Mouse (Mus musculus): Measurements from ENCODE around the gene Slc24a2. TPM values are rescaled to one million over a fixed set of nuclear protein-coding genes. Genes with fewer than 3 reads are reported as not detected.

Gene Slc24a2
- total and polyA plus RNA-seq, 2 experiments from 2014 or later = 5.0 to 29.6 TPM

- Histone ChIP-seq H3K9me3 (ENCODE audit: low read length) (no peaks in the 10 kb centered on the region), H3K4me1 (ENCODE audit: insufficient read depth, low read length) (no peaks in the 10 kb centered on the region), H3K4me3 (ENCODE audit: low read length) (no peak overlapping the region), H3K9ac (replicated peaks; ENCODE audit: low read length) (no peak overlapping the region), H3K36me3 (ENCODE audit: insufficient read depth, low read length) (no peaks in the 10 kb centered on the region), H3K4me2 (ENCODE audit: low read depth, low read length) (no peak overlapping the region), H3K27me3 (ENCODE audit: insufficient read depth, low read length) (no peaks in the 10 kb centered on the region), H3K27ac (no peak overlapping the region)
- ATAC-seq = no peak
- DNase-seq (ENCODE audit: low spot score) = no peak
- TF ChIP-seq CTCF (IDR thresholded peaks at IDR 0.05; ENCODE audit: low read depth) = no peak
Measured at GRCm38 (mm10) chr4:87090841-87091240, 139.4 kb downstream of the Slc24a2 start.

GRCm38 (mm10) chr4:87088713-87089112 lies 141.6 kb downstream of the Slc24a2 start:
- H3K4me2 ChIP-seq (ENCODE audit: low read depth, low read length) = no peak overlapping the region
- no peaks in the 10 kb centered on the region for H3K4me1 ChIP-seq (ENCODE audit: insufficient read depth, low read length)
- H3K27me3 ChIP-seq (ENCODE audit: insufficient read depth, low read length) = no peaks in the 10 kb centered on the region
- no peaks in the 10 kb centered on the region for H3K9me3 ChIP-seq (ENCODE audit: low read length)
- H3K9ac ChIP-seq (replicated peaks; ENCODE audit: low read length) = no peak overlapping the region
- no peak overlapping the region for H3K4me3 ChIP-seq (ENCODE audit: low read length)
- no peaks in the 10 kb centered on the region for H3K36me3 ChIP-seq (ENCODE audit: insufficient read depth, low read length)
- peak; percentile 44 for DNase-seq (ENCODE audit: low spot score)
- 42% methylated on average over 6 of the region's 6 CpGs for WGBS
- no peak for TF ChIP-seq CTCF (IDR thresholded peaks at IDR 0.05; ENCODE audit: low read depth)
- peak overlapping the region; percentile 56; the same call in 1 of the 2 replicates for H3K27ac ChIP-seq
- peak; percentile 61 for ATAC-seq

GRCm38 (mm10) chr4:87087597-87087996 lies 142.7 kb downstream of the Slc24a2 start:
- no peaks in the 10 kb centered on the region for H3K36me3 ChIP-seq (ENCODE audit: insufficient read depth, low read length)
- H3K4me3 ChIP-seq (ENCODE audit: low read length) = no peak overlapping the region
- no peak overlapping the region for H3K9ac ChIP-seq (replicated peaks; ENCODE audit: low read length)
- H3K4me2 ChIP-seq (ENCODE audit: low read depth, low read length) = no peak overlapping the region
- ATAC-seq (peak; percentile 34; the same call in 1 of the 2 replicates), DNase-seq (ENCODE audit: low spot score) (no peak)
- 0 out of 2 replicates have a peak overlapping the region, but pooled peaks have one; percentile 38 for H3K27ac ChIP-seq
- no peaks in the 10 kb centered on the region for H3K27me3 ChIP-seq (ENCODE audit: insufficient read depth, low read length)
- TF ChIP-seq CTCF (IDR thresholded peaks at IDR 0.05; ENCODE audit: low read depth) = no peak
- H3K9me3 ChIP-seq (ENCODE audit: low read length) = no peaks in the 10 kb centered on the region
- WGBS = 87% methylated on average over 5 of the region's 5 CpGs
- H3K4me1 ChIP-seq (ENCODE audit: insufficient read depth, low read length) = no peaks in the 10 kb centered on the region

- H3K27me3 ChIP-seq (ENCODE audit: insufficient read depth, low read length) = no peaks in the 10 kb centered on the region
- H3K9ac ChIP-seq (replicated peaks; ENCODE audit: low read length) = no peak overlapping the region
- H3K9me3 ChIP-seq (ENCODE audit: low read length) = no peaks in the 10 kb centered on the region
- no peak overlapping the region for H3K4me3 ChIP-seq (ENCODE audit: low read length)
- peak; percentile 82 for ATAC-seq
- no peak for TF ChIP-seq CTCF (IDR thresholded peaks at IDR 0.05; ENCODE audit: low read depth)
- WGBS = 61% methylated on average over 11 of the region's 11 CpGs
- DNase-seq (ENCODE audit: low spot score) = peak; percentile 42
- no peaks in the 10 kb centered on the region for H3K36me3 ChIP-seq (ENCODE audit: insufficient read depth, low read length)
- no peaks in the 10 kb centered on the region for H3K4me1 ChIP-seq (ENCODE audit: insufficient read depth, low read length)
- peak overlapping the region; percentile 38 for H3K27ac ChIP-seq
- no peak overlapping the region for H3K4me2 ChIP-seq (ENCODE audit: low read depth, low read length)
Measured at GRCm38 (mm10) chr4:87086933-87087577, 143.2 kb downstream of the Slc24a2 start.

GRCm38 (mm10) chr4:87081321-87081720 lies 149.0 kb downstream of the Slc24a2 start:
- ATAC-seq (no peak), DNase-seq (ENCODE audit: low spot score) (no peak)
- H3K27me3 ChIP-seq (ENCODE audit: insufficient read depth, low read length) = no peaks in the 10 kb centered on the region
- WGBS = 84% methylated on average over 6 of the region's 6 CpGs
- no peaks in the 10 kb centered on the region for H3K9me3 ChIP-seq (ENCODE audit: low read length)
- no peak overlapping the region for H3K27ac ChIP-seq
- no peaks in the 10 kb centered on the region for H3K4me1 ChIP-seq (ENCODE audit: insufficient read depth, low read length)
- no peak for TF ChIP-seq CTCF (IDR thresholded peaks at IDR 0.05; ENCODE audit: low read depth)
- no peak overlapping the region for H3K4me3 ChIP-seq (ENCODE audit: low read length)
- no peaks in the 10 kb centered on the region for H3K36me3 ChIP-seq (ENCODE audit: insufficient read depth, low read length)
- no peak overlapping the region for H3K9ac ChIP-seq (replicated peaks; ENCODE audit: low read length)
- H3K4me2 ChIP-seq (ENCODE audit: low read depth, low read length) = no peak overlapping the region

- no peak for TF ChIP-seq CTCF (IDR thresholded peaks at IDR 0.05; ENCODE audit: low read depth)
- Histone ChIP-seq H3K9ac (replicated peaks; ENCODE audit: low read length) (no peak overlapping the region), H3K9me3 (ENCODE audit: low read length) (no peaks in the 10 kb centered on the region), H3K4me3 (ENCODE audit: low read length) (no peak overlapping the region), H3K36me3 (ENCODE audit: insufficient read depth, low read length) (no peaks in the 10 kb centered on the region), H3K4me1 (ENCODE audit: insufficient read depth, low read length) (no peaks in the 10 kb centered on the region), H3K27me3 (ENCODE audit: insufficient read depth, low read length) (no peaks in the 10 kb centered on the region), H3K4me2 (ENCODE audit: low read depth, low read length) (no peak overlapping the region), H3K27ac (no peak overlapping the region)
- DNase-seq (ENCODE audit: low spot score) (no peak), ATAC-seq (no peak)
- 83% methylated on average over 4 of the region's 4 CpGs for WGBS
Measured at GRCm38 (mm10) chr4:87079305-87079704, 151.0 kb downstream of the Slc24a2 start.

GRCm38 (mm10) chr4:87078726-87079125 lies 151.6 kb downstream of the Slc24a2 start:
- Histone ChIP-seq H3K4me3 (ENCODE audit: low read length) (no peak overlapping the region), H3K4me2 (ENCODE audit: low read depth, low read length) (no peak overlapping the region), H3K9ac (replicated peaks; ENCODE audit: low read length) (no peak overlapping the region), H3K9me3 (ENCODE audit: low read length) (no peaks in the 10 kb centered on the region), H3K4me1 (ENCODE audit: insufficient read depth, low read length) (no peaks in the 10 kb centered on the region), H3K27ac (no peak overlapping the region), H3K36me3 (ENCODE audit: insufficient read depth, low read length) (no peaks in the 10 kb centered on the region), H3K27me3 (ENCODE audit: insufficient read depth, low read length) (no peaks in the 10 kb centered on the region)
- no peak for TF ChIP-seq CTCF (IDR thresholded peaks at IDR 0.05; ENCODE audit: low read depth)
- ATAC-seq (no peak), DNase-seq (ENCODE audit: low spot score) (no peak)
- 45% methylated on average over 2 of the region's 2 CpGs for WGBS

Data from hindbrain, postnatal 0 days (tissue).